Mouse (Mus musculus): ENCODE data around the gene Spag16. TPM values are rescaled to one million over a fixed set of nuclear protein-coding genes. Genes with fewer than 3 reads are reported as not detected.
"Not testable (repeated sequence)": the region's sequence is repeated elsewhere in the genome, so short reads cannot be mapped to it uniquely, and the experiment has no call there.

Gene Spag16
- polyA plus RNA-seq (2015; fragmentation: Nextera tagmentation; extraction: Ambion mirVana): 0.37 and 0.60 TPM in 2 replicates

DNA sequence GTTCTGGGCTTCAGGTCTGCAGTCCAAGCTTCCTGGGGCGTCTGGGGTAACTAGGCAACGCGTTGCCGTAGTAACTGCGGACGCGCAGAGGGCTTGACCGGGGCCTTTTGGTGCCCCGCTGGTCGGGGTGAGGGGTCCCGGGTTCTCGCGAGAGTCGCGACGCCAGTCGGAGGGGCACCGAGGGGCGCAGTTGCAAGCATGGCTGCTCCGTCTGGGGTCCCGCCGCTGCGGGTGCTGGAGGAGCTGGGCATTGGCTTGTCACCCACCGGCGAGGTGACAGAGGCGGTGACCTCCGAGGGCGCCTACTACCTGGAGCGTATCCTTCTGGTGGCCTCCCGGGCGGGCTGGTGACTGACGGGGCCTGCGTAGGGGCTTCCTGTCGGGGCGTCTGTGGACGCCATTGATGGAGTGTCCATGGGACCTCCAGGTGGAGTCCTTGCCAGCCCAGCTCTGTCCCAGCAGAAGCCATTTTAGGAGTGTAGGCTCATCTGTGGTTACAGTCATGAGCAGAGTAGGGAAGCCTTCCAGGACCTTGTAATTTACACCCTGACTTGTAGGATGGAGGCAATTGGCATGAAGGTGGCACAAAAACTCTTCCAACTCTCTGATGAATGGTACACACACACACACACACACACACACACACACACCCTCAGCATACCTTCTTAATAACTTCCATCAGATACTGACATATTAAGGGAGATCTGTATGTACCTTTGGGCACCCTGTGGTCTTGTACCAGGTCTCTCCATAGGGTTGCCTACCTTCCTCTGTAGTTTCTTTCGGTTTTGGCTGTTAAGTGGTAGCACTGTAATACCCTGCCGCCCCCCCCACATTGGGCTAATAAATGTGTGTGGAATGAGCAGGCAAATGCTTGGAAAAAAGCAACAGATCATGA lies at the start of gene Spag16:
Gene Spag16, plus strand, starts transcription at position 165 of the 898 bp plus-strand sequence.
- DNase-seq (ENCODE audit: low spot score): peak; percentile 32

DNA sequence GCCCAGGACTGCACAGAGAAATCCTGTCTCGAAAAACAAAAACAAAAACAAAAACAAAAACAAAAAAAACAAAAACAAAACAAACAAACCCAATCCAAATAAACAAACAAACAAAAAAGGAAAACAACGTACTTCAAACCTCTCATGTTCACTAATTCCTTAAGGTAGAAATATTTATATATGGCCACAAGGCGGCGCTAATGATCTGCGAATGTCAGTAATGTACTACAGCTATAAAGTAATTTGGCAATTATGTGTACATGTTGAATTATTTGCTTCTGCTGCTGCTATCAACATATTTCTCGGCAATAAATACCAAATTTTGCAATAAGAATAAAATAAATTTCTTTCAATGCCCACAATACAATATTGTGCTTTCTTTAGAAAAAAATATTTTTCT lies 41.6 kb upstream of the Spag16 start:
- peak; percentile 77 for DNase-seq (ENCODE audit: low spot score)

DNA sequence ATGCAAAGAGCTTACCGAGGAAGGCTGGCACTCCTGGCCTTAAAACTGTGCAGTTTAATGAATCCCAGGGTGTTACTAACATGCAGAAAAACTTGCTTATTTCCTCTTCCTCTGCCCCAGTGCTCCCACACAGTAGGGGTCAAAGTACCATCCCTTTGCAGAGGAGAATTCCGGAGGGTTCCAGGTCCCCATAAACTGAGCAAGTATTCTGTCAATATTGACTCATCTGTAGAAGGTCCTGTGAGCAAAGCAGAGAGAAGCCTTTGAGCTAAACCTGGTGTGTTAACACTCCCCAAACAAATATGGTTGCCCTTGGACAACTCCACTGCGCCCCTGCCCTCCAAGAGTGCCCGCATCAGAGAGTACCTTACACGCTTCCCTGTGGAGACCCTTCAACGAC lies 40.1 kb upstream of the Spag16 start:
- DNase-seq (ENCODE audit: low spot score): no peak

DNA sequence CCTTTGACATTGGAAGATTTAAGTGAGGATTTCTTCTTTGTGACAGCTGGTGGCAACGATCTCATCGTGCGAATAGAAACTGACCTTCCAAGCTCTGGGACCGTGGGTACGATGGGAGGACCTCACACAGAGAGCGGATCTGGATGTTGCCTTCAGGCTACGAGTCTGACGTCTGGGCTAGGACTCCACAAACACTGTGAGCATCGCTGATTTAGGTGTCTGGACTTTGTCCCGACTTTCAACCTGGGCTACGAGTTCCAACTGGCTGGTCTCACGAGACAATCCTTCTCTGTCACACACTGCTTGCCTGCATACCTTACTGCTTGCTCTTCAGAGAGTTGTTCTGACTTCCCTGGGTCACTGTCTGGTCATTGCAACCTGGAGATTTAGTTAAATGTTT lies 39.4 kb upstream of the Spag16 start:
- no peak for DNase-seq (ENCODE audit: low spot score)

DNA sequence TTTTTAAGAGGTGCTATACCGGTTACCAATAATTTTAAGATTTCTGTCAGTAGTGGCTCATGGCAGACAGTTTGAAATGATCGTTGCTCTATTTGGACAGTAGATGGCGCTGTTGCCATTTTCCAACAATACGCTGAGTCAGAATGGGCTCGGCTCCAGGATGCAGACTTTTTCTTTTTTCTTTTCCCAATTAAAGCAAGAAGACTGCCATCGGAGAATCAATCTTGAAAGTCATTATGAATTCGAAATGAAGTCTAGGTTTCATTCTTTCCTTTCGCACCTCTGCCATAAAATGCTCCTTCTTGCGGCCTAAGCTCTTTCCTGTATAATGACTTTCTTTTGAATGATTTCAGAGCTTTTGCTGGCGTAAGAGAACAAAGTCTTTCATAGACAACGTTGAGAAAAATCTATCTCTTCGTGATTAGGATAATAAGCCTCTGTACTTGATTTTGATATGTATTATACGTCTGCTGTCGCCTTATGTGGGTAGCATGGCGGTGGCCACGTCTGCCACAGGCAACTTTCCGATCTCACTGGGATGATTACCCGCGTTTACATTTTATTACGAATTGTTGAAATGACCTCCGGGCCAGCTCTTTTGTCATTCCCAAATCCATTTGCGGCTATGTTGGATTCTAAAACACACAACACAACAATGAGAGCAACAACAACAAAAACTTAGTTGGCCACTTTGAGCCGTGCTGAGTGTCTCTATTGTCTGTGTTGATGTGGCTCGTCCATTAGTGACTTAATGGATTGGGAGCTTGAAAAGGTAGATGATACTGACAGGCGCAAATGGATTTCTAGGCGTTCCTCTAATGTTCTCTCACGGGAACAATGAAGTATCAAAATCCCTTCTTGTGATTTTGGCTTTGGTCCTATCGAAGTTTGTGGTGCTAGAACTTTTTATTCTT lies 36.2 kb upstream of the Spag16 start:
- DNase-seq (ENCODE audit: low spot score): peak; percentile 79

DNA sequence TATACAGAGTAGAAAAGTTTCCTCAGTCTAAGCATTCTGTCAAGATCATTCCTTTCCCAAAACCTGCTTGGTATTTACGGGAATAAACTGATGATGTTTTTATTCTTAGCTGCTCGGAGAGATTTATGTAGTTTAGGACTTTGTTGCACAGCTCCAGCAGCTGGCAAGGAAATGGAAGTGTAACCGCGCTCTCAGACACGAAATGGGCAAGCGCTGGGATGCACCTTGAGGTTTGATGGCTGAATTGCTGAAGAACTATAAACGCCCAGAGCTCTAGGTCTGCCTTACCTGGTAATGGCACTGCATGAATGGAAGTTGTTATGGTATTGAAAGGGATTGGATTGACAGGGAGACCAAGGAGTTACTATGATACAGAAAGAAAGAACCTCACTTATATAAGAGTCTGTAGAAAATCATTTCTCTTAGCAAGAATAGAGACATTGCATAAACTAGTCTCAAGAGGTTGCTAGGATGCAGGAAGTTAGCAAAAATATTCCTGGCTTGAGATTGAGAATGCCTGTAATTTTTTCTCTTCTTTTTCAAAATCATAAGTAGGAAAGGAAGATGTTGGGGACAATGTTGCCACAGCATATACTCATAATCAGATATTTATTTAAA lies 27.7 kb upstream of the Spag16 start:
- no peak for DNase-seq (ENCODE audit: low spot score)

DNA sequence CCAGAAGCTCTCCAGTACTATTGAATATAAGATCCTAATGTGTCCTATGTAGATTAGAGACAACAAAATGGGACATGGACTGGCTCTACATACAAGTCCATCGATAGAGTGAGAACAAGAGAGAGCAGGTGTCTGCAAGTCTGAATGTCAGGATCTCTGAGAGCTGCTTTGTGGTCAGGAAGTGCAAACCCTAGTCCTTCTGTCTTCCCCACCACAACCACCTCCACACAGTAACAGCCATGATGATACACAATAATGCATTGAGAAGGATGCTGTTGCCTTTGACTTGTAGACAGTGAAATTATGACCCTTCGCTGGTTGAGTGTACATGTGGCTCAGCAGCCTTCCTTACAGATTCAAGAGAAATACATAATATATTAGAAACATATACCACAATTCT lies 16.6 kb upstream of the Spag16 start:
- peak; percentile 67 for DNase-seq (ENCODE audit: low spot score)

DNA sequence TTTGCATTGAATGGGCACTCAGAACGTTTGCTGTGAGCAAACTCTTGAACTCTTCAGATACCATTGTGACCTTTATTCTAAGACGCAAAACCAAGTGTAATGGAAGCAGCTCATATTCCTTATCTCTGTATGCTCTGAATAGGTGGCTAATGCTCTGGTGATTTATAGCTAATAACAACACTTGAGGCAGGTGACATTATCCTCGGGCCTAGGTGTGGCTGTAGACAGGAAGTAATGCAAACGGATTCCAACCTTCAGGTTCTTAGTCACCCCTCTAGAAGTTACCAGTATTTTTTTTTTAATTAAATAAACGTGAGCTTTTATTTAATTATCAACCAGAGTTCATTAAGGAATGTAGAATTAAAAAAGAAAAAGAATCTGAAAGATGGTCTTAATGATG lies 1.1 kb upstream of the Spag16 start:
- DNase-seq (ENCODE audit: low spot score): not testable (repeated sequence)

DNA sequence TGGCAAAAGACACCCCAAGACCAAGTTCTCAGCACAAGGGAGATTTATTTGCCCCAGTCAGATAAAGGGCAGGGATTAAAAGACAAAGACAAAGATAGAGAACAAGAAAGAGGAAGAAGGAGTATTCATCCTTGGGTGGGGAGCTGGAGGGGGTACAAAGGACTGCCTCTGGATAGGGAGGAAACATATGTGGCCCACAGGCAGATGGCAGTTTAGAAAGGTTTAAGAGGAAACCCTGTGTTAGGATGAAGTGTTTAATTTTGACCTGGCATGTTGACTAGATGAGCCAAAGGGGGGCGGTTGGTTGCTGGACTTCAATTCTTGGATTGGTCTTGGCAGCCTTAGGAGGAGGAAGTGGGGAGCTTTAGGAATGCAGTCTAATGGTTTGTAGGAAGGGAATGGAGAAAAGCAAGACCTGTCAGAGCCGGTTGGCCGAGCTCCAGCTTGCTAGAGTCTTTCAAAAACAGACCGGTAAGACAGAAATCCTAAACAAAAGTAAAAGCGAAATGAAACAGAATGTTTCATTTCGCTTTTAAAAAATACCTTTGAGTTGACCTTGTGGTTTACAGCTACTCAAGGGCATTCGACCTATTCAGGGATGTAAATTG lies 2.2 kb downstream of the Spag16 start:
- DNase-seq (ENCODE audit: low spot score): no peak

DNA sequence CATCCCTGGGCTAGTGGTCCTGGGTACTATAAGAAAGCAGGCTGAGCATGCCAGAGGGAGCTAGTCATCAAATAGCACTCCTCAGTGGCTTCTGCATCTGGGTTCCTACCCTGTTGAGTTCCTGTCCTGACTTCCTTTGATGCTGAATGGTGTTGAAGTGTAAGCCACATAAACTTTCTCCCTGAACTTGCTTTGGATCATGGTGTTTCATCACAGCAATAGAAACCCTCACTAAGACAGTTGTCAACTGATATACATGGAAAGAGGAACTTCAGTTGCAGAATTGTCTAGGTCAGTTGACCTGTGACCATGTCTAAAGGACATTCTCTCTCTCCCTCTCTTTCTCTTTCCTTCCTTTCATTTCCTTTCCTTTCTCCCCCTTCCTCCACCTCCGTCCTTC lies 3.8 kb downstream of the Spag16 start:
- DNase-seq (ENCODE audit: low spot score): no peak

DNA sequence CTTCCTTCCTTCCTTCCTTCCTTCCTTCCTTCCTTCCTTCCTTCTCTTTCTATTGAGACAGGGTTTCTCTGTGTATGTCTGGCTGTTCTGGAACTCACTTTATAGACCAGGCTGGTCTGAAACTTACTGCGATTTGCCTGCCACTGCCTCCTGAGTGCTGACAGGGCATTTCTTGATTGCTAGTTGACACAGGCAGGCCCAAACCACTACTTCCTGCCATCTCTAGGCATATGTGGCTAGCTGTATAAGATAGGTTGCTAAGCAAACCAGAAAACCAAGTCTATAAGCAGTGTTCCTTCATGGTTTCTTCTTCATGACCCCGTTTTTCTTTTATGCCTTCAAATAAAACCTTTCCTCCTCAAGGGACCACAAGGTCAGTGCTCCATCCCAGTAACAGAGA lies 4.2 kb downstream of the Spag16 start:
- peak; percentile 51 for DNase-seq (ENCODE audit: low spot score)

DNA sequence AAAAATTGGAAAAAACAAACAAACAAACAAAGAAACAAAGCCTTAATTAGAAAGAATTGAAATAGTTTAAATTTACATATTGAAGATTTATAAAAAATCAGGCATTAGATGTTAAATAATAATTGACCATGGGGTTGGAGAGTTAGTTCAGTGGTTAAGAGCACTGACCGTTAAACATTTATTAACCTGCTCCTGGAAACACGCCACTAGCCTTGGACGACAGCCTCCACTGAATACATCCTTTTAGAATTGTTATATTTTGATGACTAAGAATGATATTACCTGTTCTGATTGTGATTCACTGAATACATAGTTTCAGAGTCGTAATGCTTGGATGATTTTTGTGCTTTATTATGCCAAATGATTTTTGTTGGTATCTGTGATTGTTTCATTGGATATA lies 6.7 kb downstream of the Spag16 start:
- not testable (repeated sequence) for DNase-seq (ENCODE audit: low spot score)

DNA sequence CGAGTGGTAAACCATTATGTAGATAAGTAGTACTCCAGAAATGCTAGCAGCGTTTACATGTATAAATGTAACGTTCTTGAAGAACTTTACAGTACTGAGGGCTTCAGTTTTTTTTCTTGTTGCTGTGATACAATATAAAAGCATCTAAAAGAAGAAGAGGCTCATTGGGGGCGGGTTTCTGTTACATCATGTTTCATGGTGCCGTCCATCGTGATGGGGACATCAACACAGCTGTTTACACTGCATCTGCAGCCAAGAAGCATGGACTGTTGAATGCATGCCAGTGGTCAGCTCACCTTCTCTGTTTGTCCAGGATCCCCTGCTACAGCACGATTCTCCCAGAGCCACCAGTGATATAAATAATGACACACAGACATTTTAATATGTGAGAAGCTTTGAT lies 26.7 kb downstream of the Spag16 start:
- no peak for DNase-seq (ENCODE audit: low spot score)

DNA sequence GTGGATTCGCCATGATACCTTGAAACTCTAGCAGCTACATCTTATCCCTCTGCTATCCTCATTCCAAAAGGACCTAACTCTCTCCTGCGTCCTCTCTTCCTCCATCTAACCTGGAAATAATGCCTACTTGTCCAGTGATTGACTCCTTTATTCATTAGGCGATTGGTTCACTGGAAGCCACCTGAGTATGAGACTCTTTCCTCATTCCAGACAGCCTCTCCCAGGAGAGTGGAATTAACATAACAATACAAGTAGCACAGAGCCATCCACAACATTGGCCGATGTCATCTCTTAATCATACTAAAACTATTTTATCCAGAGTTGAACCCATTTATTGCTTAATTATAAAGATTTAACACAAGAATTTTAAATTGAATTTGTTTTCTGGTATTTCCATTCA lies 41.0 kb downstream of the Spag16 start:
- no peak for DNase-seq (ENCODE audit: low spot score)

DNA sequence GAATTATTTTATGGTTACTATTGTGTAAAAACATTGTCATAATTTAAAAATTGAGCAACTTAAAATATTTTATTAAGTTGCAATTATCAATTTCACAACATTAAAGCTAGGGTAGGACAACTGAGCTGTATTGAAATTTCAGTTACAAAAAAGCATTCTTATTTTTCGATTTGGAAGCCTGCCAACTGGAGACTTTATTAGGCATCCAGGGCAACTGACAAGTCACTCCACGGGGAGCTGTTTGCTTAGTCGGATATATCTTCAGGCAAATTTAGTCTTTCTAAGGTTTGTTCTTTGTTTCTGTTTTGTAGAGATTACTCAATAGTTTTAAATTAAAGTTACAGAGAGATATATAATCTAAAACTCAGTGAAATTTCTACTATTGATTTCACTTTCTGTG lies 129.8 kb downstream of the Spag16 start:
- DNase-seq (ENCODE audit: low spot score): no peak

DNA sequence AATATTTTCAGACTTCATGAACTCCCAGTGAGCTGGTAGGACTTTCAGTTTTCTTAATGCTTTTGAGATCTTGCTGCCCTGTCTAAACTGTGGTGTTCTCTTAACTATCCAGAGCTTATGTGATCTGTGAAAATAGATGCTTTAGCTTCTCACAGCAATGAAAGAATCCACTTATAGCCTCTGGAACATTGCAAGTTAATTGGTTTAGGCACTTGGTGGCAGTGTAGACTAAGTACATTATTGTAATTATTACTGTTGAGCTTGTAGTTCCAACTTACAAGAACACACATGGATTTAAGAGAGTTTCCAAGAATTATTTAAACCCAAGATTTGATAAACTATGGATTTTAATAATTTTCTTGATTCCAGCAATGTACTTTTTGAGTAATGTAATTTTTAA lies 170.1 kb downstream of the Spag16 start:
- no peak for DNase-seq (ENCODE audit: low spot score)

DNA sequence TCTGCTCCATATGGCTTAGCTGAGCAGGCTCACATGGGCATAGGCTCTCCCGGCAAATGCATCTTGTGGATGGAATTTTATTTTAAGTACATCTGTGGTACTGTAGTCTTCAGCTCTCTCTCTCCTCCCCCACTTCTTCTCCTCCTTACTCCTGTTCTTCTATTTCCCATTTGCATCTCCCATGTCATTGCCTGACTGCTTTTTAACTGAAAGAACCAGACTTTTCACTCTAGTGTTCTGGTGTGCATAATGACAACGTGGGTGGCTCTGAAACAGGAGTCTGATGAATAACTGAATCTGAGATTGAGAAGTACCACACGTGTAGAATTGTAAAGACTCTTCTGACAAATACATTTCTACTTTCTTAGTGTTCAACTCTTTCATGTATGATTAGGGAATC lies 186.2 kb downstream of the Spag16 start:
- no peak for DNase-seq (ENCODE audit: low spot score)

DNA sequence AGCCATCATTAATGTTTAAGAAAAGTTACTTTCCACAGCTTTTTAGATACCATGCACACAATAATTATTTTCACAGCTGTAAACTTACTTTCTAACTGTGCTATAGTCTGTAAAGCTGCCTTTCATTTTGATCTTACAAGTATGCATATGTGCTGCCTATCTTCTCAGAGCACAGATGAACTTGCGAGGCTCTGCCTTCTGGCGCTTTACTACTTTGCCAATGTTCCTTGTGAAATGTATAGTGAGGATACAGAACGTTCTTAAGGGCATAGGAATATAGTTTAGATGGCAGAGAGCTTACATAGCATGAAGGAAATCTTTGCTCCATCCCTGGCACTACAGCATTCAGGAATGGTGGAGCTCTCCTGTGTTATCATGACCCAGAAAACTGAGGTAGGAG lies 210.6 kb downstream of the Spag16 start:
- no peak for DNase-seq (ENCODE audit: low spot score)

DNA sequence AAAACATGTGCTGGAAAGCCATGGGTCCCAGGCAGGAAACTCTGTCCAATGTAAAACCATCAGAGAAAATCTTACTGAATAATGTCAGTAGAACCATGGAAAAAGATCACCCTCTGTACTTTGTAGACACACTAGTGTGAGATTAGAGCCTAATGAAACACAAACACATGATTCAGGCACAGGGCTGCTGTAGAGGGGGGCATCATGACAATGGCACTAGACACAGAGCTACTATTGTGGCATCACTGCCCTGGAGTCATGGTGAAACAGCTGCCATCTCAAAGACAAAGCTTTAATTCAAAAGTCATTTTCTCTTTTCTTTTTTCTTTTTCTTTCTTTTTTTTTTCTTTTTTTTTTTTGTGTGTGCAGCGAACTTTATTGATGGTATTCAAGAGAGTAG lies 240.6 kb downstream of the Spag16 start:
- no peak for DNase-seq (ENCODE audit: low spot score)

DNA sequence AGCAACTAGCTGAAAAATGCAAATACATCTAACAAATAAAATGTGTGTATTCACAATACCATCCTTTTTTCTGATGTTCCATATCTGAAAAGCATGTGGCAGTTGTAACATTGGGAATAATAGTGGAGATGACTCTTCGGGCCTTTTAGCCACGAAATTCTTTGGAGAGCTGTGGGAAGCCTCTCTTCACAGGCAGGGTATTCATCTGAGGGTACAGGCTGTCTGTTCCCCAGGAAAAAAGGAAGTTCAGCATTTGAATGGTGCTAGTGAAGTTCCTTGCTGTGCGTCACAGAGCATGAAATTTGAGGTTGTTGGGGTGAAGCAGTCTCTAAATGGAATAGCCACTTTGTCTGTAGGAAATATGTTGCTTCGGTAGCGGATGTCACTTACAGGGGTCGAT lies 246.7 kb downstream of the Spag16 start:
- DNase-seq (ENCODE audit: low spot score): no peak

DNA sequence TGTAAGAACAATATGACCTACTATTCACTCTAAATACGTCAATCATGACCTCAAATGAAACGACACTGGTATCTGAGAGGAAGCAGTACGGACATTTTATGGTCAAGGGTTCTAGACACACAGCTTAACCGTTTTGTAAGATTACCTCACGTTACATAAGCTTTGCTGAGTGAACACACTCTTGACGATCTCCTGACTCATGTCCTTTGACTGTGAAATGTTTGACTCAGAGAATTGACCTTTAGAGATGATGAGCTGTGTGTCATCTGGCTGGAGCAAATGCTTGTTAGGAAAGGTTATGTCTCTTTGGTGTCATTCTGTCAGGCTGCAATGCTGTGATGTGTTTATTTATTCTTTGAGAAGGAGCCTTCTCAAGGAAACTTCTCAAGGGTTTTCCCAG lies 252.0 kb downstream of the Spag16 start:
- no peak for DNase-seq (ENCODE audit: low spot score)

Data from thymus, postnatal 0 days (tissue).